Mouse (Mus musculus) kidney, adult 18-20 months (tissue): Measurements from ENCODE around the gene Zmym2.

Experiments used
- DNase-seq: peaks from one replicate; pipeline ENCODE4 v3.0.0; 2021

Gene Zmym2

DNA sequence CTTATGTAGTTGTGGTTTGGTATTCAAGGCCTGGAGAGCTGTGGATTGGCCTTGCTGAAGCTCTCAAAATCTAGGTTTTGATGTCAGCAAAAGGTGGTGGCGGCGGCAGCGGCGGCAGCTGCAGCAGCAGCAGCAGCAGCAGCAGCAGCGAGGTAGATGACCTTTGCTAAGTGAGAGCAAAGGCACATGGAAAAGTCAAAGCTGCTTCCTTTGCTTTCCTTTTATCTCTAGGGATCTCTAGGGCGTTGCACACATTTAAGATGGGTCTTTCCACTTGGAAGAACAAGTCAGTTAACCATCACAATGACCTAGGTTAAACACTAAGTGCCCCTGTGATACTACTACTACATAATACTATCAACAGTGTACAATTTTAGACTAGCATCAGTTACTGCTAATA is 49.0 kb downstream of the Zmym2 start:
- DNase-seq = no peak

DNA sequence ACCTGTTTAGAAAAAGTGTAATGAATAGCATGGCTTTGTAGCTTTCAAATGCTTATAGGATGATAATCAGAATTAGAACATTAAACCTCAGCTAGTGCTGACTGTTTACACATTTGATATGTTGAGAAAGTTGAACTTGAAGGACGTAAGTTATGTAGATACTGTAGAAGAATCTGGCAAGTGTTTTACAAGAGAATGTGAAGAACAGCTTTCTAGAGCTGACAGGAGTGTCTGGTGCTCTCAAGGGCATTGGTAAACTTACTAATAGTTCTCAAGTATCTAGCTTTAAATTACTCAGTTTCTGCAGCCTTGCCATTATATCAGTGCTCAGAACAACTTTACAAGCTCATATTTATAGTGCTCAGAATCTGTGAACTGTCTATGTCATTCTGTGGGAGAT is 53.5 kb downstream of the Zmym2 start:
- DNase-seq = no peak

DNA sequence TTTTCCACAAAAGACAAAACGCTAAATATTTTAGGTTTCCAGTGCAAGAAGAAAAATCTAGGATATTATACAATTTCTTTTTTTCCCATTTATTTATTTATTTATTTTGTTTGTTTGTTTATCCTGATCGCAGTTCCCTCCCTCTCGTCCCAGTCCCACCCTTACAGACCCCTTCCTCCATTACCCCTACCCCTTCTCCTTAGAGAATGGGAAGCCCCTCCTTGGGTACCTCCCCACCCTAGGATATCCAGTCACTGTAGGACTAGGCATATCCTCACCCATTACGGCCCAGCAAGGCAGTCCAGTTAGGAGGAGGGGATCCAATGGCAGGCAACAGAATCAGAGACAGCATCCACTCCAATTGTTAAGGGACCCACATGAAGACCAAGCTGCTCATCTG is 66.5 kb downstream of the Zmym2 start:
- DNase-seq = no peak

DNA sequence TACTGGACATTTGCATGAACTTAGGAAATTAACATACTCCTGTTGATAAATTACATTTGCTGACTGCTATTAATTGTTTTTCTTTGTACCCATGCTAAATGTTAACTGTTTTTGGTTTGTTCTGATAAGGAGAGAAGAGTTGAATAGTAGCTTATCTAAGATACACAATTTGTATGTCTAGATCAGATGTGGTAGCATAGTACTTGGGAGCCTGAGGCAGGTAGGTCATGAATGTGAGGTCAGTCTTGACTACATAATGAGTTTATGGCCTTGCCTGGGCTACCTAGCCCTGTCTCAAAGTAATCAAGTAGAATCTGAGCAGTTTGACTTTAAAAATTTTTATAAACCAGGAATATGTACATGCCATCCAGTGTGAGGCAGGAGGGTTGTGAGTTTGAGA is 67.9 kb downstream of the Zmym2 start:
- DNase-seq = no peak

DNA sequence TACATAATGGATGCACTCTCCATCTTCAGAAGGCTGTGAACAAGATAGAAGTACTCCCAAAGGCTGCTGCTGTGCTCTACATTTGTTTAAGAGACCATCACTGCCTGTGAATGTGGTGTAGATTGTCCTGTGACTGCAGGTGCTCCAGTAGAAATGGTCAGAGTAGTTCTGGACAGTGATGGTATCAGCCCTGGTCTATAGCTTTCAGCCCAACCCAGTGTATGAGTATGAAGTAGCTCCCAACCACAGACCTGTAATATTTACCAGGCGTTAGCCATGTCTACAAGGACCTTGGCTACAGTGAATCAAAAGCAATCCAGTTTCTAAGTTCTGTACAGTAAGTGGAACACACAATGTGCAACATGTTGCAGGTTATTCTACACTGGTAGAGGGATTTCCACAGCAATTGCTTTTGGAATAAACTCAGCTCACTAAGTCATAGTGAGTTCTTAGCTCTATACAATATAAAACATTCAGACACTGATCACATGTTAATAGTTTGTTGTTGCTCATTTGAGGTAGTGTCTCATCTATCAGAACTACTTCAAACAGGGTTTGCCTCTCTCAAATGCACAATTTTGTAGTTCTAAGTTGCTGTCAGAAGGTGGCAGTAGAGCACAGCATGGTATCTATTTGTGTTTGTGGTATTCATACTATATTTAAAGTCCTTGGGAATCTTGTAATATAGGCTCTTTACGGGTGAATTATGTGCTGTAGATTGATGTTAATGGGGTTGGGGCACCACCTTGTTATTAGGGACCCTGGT is 77.7 kb downstream of the Zmym2 start:
- DNase-seq = no peak

DNA sequence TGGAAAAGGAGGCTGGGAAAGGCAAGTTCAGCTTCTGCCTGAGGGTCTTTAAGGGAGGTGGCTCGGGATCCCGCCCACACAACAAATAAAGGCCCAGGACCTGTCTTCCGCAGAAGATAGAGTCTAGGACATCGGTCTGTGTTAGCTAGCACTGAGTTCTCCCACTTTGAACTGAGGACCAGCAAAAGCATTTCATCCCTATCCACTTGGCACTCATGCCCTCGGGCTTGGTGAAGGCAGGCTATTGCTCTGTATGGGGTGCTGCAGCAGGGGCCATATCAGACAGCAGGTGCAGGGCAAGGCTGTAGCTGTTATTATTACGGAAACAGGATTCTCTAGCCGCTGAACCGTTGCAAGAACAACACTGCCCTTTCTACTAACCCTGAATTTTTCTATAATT is 83.2 kb downstream of the Zmym2 start:
- no peak for DNase-seq

DNA sequence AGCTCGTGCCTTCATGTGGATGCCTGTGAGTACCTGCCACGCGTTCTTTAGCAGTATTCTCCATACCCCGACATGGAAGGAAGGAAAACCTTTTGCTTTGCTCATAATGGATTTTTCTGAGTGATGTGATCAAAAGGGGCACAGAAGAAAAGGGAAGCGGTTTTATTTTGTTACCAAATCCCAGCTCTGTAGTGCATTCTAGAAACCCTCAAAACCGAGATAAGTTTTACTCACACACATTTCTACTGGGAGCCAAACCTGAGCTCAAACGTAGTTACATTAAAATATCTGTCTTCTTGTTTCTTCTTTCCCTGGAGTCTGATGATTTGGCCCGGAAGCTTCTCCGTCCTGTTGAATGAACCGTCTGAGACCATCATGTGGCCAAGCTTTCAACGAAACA is 83.7 kb downstream of the Zmym2 start:
- no peak for DNase-seq

DNA sequence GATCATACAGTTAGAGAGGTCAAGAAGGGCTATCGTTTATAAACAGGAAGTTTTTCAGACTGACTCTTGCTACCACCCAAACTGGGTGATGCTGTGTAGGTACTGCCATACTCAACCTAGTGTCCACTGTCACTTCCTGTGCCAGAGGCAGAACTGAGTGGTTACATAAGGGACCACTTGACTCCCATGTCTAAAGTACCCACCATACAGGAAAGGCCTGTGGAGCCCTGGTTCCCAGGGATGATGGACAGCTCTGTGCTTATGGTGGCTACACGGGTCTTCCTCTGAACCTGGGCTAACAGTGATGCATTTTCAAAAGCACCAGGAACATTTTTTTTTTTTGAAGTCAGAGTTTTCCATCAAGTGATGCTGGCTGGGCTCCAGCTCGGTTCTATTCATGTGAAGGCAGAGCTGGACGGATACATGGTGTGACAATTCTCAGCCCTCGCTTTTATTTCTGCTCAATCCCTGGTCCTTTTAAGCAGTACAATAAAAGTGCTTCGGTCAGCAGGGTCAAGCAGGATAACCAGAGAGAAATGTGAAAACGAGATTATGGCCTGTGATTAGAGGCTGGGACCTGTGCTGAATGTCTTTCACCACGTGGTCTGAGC is 91.7 kb downstream of the Zmym2 start:
- DNase-seq = no peak

DNA sequence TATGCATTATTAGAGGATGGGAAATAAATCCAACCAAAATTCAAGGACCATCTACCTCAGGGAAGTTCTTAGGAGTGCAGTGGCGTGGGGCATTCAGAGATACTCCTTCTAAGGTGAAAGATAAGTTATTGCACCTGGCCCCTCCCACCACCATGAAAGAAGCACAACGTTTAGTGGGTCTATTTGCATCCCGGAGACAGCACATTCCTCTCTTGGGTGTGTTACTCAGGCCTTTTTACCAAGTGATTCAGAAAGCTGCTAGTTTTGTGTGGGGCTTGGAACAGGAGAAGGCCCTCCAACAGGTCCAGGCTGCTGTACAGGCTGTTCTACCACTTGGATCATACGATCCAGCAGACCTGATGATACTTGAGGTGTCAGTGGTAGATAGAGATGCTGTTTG is 102.2 kb downstream of the Zmym2 start:
- no peak for DNase-seq
